Mouse (Mus musculus): ENCODE data around the gene Oscp1. TPM values are rescaled to one million over a fixed set of nuclear protein-coding genes. Genes with fewer than 3 reads are reported as not detected.

The Oscp1 gene
- total RNA-seq, 1 experiment from 2014 or later, result 25.2 TPM

DNA sequence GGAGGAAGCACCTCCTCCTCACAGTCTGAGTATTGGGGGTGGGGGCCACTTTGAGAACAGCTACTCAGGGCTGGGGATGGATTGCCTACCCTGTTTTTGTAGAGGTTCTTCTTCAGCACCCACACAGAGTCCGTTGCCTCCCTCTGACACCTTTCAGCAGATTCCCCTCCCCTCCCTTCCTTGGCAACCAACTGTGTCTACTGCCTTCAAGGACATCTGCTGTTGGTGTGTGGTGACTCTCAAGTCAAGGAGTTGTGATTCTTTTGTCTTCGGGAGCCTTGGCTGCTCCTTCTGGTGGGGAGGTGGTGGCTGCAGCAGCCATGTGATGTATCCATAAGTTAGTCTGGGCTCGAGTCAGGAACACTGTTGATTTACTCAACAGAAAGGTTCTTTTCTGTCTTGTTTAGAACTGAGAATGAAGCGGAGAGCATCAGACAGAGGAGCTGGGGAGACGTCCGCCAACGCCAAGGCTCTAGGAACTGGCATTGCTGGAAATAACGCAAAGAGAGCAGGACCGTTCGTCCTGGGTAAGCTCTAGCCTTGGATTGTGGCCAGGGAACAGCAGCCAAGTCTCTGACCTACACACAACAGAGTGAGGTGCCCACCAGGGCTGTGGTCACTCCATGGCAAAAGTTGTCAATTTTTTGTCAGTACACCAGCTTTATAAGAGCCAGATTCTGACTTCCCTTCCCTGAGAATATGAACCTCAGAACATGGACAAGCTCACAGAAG lies 65.1 kb downstream of the Oscp1 start:
- no peak for ATAC-seq (replicated peaks in 1 of 2; ENCODE audit: insufficient read depth in 1 of 2, low FRiP score in 2 of 2, low TSS enrichment in 1 of 2, low read depth in 1 of 2, poor library complexity in 2 of 2, severe bottlenecking in 2 of 2)

DNA sequence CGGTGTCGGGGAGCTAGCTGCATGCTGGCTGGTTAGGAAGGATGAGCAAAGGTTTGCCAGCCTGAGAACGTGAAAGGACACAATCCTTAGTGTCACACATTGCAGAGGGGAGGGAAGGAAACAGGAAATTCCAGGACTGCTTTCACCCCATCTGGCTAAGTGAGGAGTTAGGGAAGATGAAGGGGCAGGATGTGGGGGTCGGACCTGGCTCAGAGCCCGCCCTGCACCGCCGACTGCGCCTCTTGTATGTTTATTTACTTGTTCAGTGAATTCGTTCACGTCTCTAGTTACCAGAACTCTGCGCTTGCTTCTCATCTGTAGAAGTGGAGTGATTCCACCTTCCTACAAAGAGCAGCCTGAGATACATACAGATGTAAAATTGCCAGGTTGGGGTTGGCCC lies 72.1 kb downstream of the Oscp1 start:
- no peak for ATAC-seq (replicated peaks in 1 of 2; ENCODE audit: insufficient read depth in 1 of 2, low FRiP score in 2 of 2, low TSS enrichment in 1 of 2, low read depth in 1 of 2, poor library complexity in 2 of 2, severe bottlenecking in 2 of 2)

DNA sequence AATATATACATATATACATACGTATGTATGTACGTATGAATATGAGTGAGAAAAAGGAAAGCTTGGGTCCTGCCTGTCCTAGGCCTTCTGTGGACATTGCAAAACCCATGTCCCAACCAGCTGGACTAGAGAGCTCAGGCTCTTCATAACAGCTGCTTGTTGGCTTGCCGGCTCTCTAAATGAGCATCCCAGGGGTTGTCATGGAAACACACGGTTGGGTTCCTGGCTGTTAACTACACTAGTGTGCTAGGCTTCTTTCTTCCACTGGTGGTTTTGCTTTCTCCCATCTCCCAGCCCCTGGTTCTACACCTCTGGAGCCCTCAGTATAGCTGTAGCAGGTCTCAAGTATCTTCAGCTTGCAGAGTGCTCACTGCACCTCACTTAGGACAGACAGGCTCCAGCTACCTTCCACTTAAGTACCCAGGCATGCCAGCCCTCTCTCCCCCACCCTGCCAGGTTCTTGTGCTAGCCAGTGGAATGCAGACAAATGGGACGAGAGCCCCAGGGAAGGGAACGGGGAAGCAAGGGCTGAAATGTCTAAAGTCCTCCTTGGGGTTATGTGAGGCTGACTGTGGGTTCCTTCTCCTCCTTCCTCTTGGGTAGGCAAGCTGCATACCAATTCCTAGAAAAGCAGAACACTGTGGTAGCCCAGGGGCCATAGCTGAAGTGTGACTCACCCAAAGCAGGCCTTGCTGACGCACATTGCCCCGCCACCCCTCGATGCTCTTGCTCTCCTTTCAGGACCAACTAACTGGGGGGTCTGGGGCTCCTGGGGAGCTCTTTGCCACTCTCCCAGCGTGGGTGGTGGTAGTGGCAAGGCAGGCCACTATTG lies 73.1 kb downstream of the Oscp1 start:
- ATAC-seq (replicated peaks in 1 of 2; ENCODE audit: insufficient read depth in 1 of 2, low FRiP score in 2 of 2, low TSS enrichment in 1 of 2, low read depth in 1 of 2, poor library complexity in 2 of 2, severe bottlenecking in 2 of 2), result peak; percentile 91 to 94

DNA sequence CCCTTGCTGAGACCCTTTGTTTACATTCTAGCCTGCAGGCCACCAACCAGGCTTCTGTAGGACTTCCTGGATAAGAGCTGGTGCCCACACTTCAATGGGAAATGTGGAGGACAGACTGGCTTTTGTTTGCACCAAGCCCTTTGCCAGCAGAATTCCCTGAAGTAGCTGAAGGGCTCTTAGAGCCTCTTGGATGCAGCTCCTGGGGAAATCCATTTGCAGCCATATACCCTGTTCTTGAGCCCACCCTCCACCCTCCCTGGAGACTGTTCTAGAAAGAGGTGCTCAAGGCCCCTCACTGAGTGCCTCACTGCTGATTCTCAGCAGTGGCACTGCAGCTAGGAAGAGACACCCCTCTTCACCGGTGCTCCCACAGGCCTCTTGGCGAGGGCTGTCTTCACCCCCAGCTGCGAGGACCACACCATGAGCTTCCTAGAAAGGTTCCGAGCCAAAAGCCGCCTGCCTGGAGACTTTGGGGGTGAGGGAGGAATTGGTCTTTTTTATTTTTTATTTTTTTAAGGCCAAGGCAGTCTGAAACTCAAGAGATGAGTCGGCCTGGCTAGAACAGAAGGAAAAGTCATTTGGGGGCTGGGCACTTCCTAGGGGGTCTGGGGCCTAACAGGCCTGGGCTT lies 74.4 kb downstream of the Oscp1 start:
- no peak for ATAC-seq (replicated peaks in 1 of 2; ENCODE audit: insufficient read depth in 1 of 2, low FRiP score in 2 of 2, low TSS enrichment in 1 of 2, low read depth in 1 of 2, poor library complexity in 2 of 2, severe bottlenecking in 2 of 2)

DNA sequence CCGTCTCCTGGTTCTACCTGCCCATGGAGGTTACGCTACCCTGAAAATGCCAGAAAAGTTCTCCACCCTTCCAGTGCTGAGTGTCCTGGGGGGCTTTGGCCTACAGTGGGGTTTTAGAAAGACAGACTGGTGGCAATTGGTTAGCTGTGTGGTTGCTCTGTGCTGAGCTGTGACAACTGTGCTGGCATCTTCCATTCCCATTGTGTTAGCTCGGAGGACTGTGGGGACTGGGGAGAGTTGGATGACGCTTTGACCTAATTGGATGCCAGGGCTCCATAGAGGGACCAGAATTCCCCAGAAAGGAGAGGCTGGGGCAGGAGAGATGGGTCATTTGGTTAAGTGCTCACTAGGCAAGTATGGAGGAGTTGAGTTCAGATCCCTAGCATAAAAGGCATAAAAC lies 75.9 kb downstream of the Oscp1 start:
- no peak for ATAC-seq (replicated peaks in 1 of 2; ENCODE audit: insufficient read depth in 1 of 2, low FRiP score in 2 of 2, low TSS enrichment in 1 of 2, low read depth in 1 of 2, poor library complexity in 2 of 2, severe bottlenecking in 2 of 2)

DNA sequence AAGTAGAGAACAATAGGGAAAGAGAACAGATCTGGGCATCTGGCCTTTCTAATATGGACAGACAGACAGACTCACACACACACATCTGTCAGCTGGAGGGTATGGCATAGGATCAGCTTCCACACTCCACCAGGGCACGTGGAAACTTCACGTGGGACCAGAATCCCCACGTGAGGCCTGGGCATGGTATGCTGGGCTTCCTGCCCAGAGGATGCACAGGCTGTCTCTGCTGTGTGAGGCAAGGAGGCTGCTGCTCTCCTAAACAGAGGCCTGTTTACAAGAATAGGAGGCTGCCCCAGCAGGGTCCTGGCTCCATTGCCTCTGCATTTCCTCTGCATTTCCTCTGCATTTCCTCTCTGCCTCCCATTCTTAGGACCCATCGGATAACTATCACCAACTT lies 76.3 kb downstream of the Oscp1 start:
- ATAC-seq (replicated peaks in 1 of 2; ENCODE audit: insufficient read depth in 1 of 2, low FRiP score in 2 of 2, low TSS enrichment in 1 of 2, low read depth in 1 of 2, poor library complexity in 2 of 2, severe bottlenecking in 2 of 2), result no peak

DNA sequence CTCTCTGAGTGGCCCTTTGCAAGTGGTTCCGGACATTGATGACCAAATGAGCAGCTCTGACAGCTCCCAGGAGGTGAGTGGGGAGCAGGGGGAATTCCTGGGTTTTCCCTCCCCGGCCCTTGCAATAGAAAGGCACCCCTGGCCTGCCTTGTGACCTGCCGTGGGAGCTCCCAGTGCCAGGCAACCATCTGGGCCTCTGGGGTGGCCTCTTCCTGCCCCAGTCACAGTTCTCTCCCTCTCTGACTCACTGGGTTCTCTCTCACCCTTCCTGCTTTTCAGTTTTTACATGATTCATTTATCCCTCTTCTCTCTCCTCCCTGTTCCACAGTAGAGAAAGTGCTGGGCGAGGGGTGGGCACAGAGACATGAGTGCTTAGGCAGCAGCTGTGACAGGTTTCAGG lies 79.4 kb downstream of the Oscp1 start:
- no peak for ATAC-seq (replicated peaks in 1 of 2; ENCODE audit: insufficient read depth in 1 of 2, low FRiP score in 2 of 2, low TSS enrichment in 1 of 2, low read depth in 1 of 2, poor library complexity in 2 of 2, severe bottlenecking in 2 of 2)

DNA sequence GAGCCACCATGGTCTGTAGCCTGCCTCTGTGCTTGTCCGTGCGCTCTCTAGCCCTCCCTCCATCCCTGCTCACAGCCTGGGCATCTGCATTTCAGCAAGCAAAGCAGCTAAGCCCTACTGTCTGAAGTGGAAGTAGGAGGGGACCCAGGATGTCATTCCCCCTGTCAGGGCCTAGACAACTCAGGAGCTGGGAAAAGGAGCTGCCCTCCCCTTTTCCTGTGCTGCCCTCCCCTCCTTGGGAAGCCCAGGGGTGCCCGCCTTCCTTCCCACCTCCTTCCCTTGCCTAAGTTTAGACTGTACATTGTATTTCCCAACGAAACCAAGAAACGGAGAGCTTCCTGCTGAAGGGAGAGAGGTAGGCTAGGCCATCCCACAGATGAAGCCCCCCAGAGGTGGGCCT lies 82.7 kb downstream of the Oscp1 start:
- ATAC-seq (replicated peaks in 1 of 2; ENCODE audit: insufficient read depth in 1 of 2, low FRiP score in 2 of 2, low TSS enrichment in 1 of 2, low read depth in 1 of 2, poor library complexity in 2 of 2, severe bottlenecking in 2 of 2), result no peak

Other genes starting within 250 kb of the Oscp1 start
- 73.0 and 84.2 TPM in 2 replicates for gene Csf3r, start 34.0 kb upstream of the Oscp1 start, total RNA-seq (2017)
- gene Mrps15, start 11.6 kb upstream of the Oscp1 start, total RNA-seq (2017), result 46.5 and 48.0 TPM in 2 replicates
- gene Lsm10, start 38.1 kb downstream of the Oscp1 start, total RNA-seq (2017), result 18.5 and 19.1 TPM in 2 replicates
- 6.6 and 16.1 TPM in 2 replicates for gene Stk40, start 45.4 kb downstream of the Oscp1 start, total RNA-seq (2017)
- 1.7 and 3.3 TPM in 2 replicates for gene Eva1b, start 89.2 kb downstream of the Oscp1 start, total RNA-seq (2017)
- gene Sh3d21, start 104.9 kb downstream of the Oscp1 start, total RNA-seq (2017), result 0.89 and 2.4 TPM in 2 replicates
- gene Thrap3, start 144.2 kb downstream of the Oscp1 start, total RNA-seq (2017), result 447 and 515 TPM in 2 replicates
- gene Map7d1, start 197.8 kb downstream of the Oscp1 start, total RNA-seq (2017), result 28.5 and 40.6 TPM in 2 replicates
- gene Trappc3, start 203.8 kb downstream of the Oscp1 start, total RNA-seq (2017), result 39.9 and 58.4 TPM in 2 replicates
- not detected in 2 replicates for gene Col8a2, start 228.2 kb downstream of the Oscp1 start, total RNA-seq (2017)

All from hematopoietic stem cell, adult 5-6 weeks (primary cell).